Mouse (Mus musculus) intestine, embryonic 15.5 days (tissue): ENCODE results near the gene Reps2. TPM values are rescaled to one million over a fixed set of nuclear protein-coding genes. Genes with fewer than 3 reads are reported as not detected.

Experiments
- ATAC-seq: fragments of 200-750 bp; cut with Nextera tagmentation; 2 replicates; pipeline ENCODE4 v1.8.0; 2017; ENCODE audit warnings: moderate TSS enrichment, moderate library complexity
- H3K27ac ChIP-seq: fragments of 300-500 bp; sonication (generic); 2 replicates; pipeline ENCODE4 v1.5.1; 2015; ENCODE audit warnings: mild to moderate bottlenecking, inconsistent platforms
- H3K27me3 ChIP-seq: fragments of 300-500 bp; sonication (generic); replicated peaks from 2 replicates; pipeline ENCODE4 v1.6.1; 2015; ENCODE audit warnings: inconsistent platforms
- H3K36me3 ChIP-seq: fragments of 300-500 bp; sonication (generic); 2 replicates; pipeline ENCODE4 v1.6.1; 2015; ENCODE audit warnings: inconsistent platforms
- H3K4me1 ChIP-seq: fragments of 300-500 bp; sonication (generic); replicated peaks from 2 replicates; pipeline ENCODE4 v1.6.1; 2015; ENCODE audit warnings: inconsistent platforms
- H3K4me2 ChIP-seq: fragments of 300-500 bp; sonication (generic); replicated peaks from 2 replicates; pipeline ENCODE4 v1.6.1; 2015; ENCODE audit warnings: mild to moderate bottlenecking, inconsistent platforms
- H3K4me3 ChIP-seq: fragments of 300-500 bp; sonication (generic); replicated peaks from 2 replicates; pipeline ENCODE4 v1.5.1; 2015; ENCODE audit warnings: inconsistent platforms
- H3K9ac ChIP-seq: fragments of 300-500 bp; sonication (generic); 2 replicates; pipeline ENCODE4 v1.6.1; 2015; ENCODE audit warnings: inconsistent platforms
- H3K9me3 ChIP-seq: fragments of 300-500 bp; sonication (generic); 2 replicates; pipeline ENCODE4 v1.6.1; 2016; ENCODE audit warnings: inconsistent platforms
- WGBS: fragments of 180-500 bp; shearing (Covaris S2); methylation state at CpG from one replicate; pipeline ENCODE4 v1.1.7; 2015; 5-methylcytosine and 5-hydroxymethylcytosine counted together
- polyA plus RNA-seq: library from polyadenylated mRNA; unstranded; fragments of >200 nt; fragmentation: Nextera tagmentation; extraction: Ambion mirVana; gene quantifications from 2 replicates; pipeline ENCODE4 v1.2.1, GENCODE M21; 2015

Gene Reps2
- polyA plus RNA-seq, 1 experiment from 2014 or later, result 0.48 TPM

DNA sequence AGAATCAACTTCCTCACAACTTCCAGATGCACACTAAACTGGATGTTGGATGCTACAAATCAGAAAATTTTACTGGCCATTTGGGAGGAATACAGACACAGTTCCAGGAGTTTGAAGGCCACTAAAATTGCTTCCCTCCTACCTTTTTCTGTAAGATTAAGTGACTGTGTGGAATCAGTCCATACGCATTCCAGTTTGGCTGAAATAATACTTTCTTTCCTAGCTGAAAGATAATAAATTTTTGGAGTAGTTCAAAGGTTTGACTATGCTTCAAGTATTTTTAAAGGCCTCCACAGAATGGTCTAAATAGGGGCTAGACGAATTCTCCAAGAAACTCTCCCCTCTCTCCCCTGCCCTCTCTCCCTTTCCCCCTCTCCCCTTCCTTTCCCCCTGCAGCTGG lies 75.0 kb downstream of the Reps2 start:
- Histone ChIP-seq H3K4me2 (no peak overlapping the region), H3K9me3 (no peaks in the 10 kb centered on the region), H3K9ac (no peak overlapping the region), H3K4me1 (no peaks in the 10 kb centered on the region), H3K36me3 (no peaks in the 10 kb centered on the region), H3K27ac (no peak overlapping the region), H3K4me3 (no peak overlapping the region), H3K27me3 (no peaks in the 10 kb centered on the region)
- ATAC-seq, result no peak
- 68% methylated on average over 2 of the region's 2 CpGs for WGBS

DNA sequence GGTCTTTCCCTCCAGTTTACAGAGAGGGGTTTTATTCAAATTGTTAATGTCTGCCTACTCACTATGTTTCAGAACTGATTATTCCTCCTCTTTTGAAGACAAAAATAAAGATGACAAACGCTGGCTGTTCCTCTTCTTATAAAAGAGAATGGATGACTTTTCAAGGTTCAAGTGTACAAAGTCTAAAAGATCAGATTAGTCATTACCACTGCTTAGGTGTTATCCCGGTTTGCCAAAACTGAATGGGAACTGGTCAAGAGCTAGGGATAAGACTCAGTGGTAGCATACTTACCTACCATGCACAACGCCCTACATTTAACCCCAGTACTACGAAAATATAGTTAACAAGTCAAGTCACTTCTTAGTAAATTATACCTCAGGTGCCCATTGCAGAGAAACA lies 77.9 kb downstream of the Reps2 start:
- H3K9me3 ChIP-seq, result no peaks in the 10 kb centered on the region
- no peak overlapping the region for H3K4me3 ChIP-seq
- no peaks in the 10 kb centered on the region for H3K27me3 ChIP-seq
- H3K4me2 ChIP-seq, result no peak overlapping the region
- H3K4me1 ChIP-seq, result no peaks in the 10 kb centered on the region
- no peak overlapping the region for H3K9ac ChIP-seq
- no peaks in the 10 kb centered on the region for H3K36me3 ChIP-seq
- no peak overlapping the region for H3K27ac ChIP-seq
- WGBS, result 92% methylated on average over 4 of the region's 4 CpGs
- no peak for ATAC-seq

DNA sequence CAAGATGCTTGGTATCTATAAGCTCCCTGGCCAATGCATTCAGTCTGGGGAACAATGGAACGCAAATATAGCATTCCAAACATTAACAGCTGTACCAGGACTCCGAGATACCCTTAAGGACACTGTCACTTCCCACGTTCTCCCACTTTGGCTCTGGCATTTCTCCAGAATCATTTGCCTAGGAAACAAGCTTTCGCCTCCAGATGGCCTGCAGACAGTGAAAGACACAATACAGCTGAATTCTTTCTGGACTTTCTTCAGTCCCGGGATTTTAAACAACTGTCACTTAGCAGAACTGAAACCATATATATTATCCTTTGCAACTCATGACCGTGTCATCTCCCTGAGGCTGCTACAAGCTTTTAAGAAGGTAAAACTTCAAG lies 87.0 kb downstream of the Reps2 start:
- ATAC-seq, result 0 out of 2 replicates have a peak, but pooled peaks have one; percentile 39
- H3K9me3 ChIP-seq, result no peaks in the 10 kb centered on the region
- 0 out of 2 replicates have a peak, but pooled peaks cover 2% of the 10 kb centered on the region for H3K27me3 ChIP-seq
- no peak overlapping the region for H3K4me3 ChIP-seq
- no peaks in the 10 kb centered on the region for H3K4me1 ChIP-seq
- no peaks in the 10 kb centered on the region for H3K36me3 ChIP-seq
- 43% methylated on average over 6 of the region's 6 CpGs for WGBS
- H3K4me2 ChIP-seq, result no peak overlapping the region
- H3K9ac ChIP-seq, result no peak overlapping the region
- H3K27ac ChIP-seq, result no peak overlapping the region

DNA sequence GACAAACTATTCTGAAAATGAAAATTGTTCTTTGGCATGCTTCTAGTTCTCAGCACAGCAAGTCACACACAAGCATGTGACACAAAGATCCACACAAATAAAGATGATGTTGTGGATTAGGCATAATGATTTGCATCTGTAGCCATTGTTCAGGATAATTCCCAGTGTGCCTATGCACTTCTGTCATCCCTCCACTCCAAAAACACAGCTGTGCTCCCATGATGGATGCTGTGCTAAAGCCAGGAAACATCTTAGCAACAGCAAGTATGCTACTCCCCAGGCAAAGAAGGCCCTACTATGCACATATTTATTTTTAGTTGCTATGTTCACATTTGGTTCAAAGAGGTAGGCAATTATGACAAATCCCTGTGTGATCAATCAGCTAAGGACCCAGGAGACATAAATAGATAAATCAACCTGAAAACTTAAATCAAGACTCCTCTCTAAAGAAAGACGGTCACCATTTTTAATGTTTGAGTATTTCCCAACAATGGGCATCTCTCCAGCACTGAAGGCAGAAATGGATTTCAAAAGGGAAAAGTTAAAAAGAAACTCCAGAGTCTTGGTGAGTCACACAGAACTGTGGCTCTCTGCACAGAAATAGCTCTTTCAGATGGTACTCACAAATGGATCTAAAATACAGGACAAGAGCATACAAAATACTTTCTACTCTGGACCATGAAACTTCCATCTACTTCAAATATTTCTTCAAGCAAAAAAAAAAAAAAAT lies 87.6 kb downstream of the Reps2 start:
- Histone ChIP-seq H3K27ac (no peak overlapping the region), H3K9me3 (no peaks in the 10 kb centered on the region), H3K27me3 (0 out of 2 replicates have a peak, but pooled peaks cover 2% of the 10 kb centered on the region), H3K4me1 (no peaks in the 10 kb centered on the region), H3K36me3 (no peaks in the 10 kb centered on the region), H3K4me2 (no peak overlapping the region), H3K9ac (no peak overlapping the region), H3K4me3 (no peak overlapping the region)
- WGBS, result 58% methylated on average over 1 of the region's 1 CpGs
- ATAC-seq, result no peak

DNA sequence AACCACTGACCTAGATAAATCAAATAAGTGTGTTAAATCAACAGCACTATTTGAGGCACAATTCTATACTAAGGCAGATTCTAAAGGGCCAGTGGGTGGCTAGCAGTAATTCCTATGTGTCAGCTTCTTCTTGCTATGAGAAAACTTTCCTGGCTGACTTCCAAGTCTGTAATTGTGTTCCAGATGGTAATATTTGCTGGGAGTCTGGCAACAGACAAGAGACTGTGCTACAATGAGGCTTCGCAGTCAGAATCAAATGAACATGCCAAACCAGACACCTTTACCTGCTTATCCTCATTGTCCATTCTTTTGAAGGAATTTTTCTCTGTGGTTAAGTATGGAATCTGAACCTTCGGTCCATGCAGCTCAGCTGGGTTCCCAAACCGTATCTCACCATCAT lies 88.9 kb downstream of the Reps2 start:
- Histone ChIP-seq H3K36me3 (no peaks in the 10 kb centered on the region), H3K4me1 (no peaks in the 10 kb centered on the region), H3K9ac (no peak overlapping the region), H3K27me3 (0 out of 2 replicates have a peak, but pooled peaks cover 2% of the 10 kb centered on the region), H3K9me3 (no peaks in the 10 kb centered on the region), H3K4me2 (no peak overlapping the region), H3K27ac (no peak overlapping the region), H3K4me3 (no peak overlapping the region)
- ATAC-seq, result no peak
- 58% methylated on average over 3 of the region's 3 CpGs for WGBS

DNA sequence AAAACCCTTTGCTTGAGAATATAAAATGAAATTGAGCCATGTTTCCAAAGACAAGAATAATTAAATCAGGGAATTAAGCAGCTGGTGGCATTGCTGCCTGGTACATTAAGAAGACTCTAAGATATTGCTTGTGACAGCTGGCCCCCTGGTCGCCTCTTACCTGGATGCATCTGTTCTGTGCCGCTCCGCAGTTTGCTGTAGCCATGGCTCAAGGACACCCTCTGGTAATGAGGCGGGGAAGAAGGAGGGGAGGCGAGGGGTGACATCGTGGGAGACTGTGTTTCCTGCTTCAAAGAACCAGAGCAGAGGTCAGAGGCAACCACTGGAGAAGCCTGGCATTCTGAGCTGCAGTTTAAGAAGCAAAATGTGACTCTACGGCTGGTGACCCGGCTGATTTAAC lies 91.1 kb downstream of the Reps2 start:
- Histone ChIP-seq H3K9me3 (no peaks in the 10 kb centered on the region), H3K4me2 (no peak overlapping the region), H3K9ac (no peak overlapping the region), H3K27ac (no peak overlapping the region), H3K4me3 (no peak overlapping the region), H3K4me1 (no peaks in the 10 kb centered on the region), H3K27me3 (0 out of 2 replicates have a peak, but pooled peaks cover 2% of the 10 kb centered on the region), H3K36me3 (no peaks in the 10 kb centered on the region)
- ATAC-seq, result no peak
- 63% methylated on average over 8 of the region's 8 CpGs for WGBS

DNA sequence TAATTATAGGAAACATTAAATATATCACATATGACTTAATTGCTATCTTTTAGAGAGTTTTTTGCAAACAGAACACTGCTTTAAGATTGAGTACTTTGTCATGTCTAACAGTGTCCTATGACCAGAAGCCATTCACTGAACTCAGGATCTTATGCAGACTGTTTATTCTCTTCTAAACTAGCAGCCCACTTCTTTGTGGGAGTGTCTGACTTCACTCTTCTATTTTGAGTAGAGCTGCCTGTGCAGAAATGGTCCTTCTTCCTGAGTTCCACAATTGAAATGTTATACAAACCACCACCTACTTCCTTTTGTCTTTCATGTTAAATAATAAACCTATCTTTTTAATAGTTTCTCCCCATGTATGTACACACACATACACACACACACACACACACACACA lies 98.4 kb downstream of the Reps2 start:
- ATAC-seq, result no peak
- Histone ChIP-seq H3K4me1 (no peaks in the 10 kb centered on the region), H3K27ac (no peak overlapping the region), H3K4me3 (no peak overlapping the region), H3K36me3 (no peaks in the 10 kb centered on the region), H3K9me3 (no peaks in the 10 kb centered on the region), H3K4me2 (no peak overlapping the region), H3K27me3 (no peaks in the 10 kb centered on the region), H3K9ac (no peak overlapping the region)

DNA sequence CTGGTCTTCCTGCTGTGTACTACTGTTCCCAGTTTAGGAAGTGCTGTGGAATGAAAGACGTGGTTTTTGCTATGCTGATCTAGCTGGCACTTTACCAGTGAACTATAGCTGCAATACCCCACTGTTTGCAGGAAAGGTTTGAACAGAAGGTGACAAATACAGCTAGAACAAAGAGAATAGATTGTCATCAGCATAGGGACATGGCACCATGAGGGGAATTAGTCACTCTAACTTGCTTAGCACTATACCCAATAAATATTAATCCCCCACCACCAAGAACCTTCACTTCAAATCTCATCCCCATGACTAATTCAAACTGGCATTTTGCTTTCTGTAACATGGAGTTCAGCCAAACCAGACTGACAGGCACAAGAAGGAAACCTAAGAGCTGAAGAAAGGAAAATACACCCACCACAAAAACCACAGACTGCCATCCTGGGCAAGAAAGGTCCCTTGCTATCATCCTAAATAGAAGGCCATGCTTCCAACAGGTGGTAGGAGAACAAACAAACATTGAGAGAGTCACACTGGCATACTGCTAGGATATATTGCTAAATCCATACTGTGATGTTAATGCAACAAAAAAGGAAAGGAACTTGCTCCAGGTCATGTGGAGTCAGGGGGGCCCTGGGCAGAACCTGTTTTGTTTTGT lies 100.7 kb downstream of the Reps2 start:
- Histone ChIP-seq H3K27me3 (no peaks in the 10 kb centered on the region; the same call in 1 of the 2 replicates), H3K4me3 (no peak overlapping the region), H3K4me1 (no peaks in the 10 kb centered on the region), H3K27ac (no peak overlapping the region), H3K4me2 (no peak overlapping the region), H3K36me3 (no peaks in the 10 kb centered on the region), H3K9me3 (no peaks in the 10 kb centered on the region), H3K9ac (no peak overlapping the region)
- no peak for ATAC-seq
- 61% methylated on average over 1 of the region's 1 CpGs for WGBS

DNA sequence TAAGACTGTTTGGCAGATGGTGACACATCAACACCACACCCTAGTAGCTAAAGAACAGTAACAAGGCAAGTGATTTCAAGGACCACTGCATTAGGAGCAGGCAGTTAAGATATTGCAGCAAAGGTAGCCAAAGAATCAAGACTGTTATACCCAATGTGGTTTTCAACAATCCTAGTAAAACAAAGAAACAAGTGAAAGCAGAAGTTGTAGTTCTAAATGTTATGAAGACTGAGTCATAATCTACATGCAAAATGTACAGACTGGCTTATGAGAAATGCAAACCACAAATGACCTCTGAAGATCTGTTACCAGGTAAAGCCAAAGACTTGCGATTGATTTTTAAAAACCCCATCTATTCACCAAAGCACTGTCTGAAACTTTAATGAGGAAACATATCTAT lies 101.5 kb downstream of the Reps2 start:
- no peak for ATAC-seq
- no peak overlapping the region for H3K4me3 ChIP-seq
- 83% methylated on average over 1 of the region's 1 CpGs for WGBS

DNA sequence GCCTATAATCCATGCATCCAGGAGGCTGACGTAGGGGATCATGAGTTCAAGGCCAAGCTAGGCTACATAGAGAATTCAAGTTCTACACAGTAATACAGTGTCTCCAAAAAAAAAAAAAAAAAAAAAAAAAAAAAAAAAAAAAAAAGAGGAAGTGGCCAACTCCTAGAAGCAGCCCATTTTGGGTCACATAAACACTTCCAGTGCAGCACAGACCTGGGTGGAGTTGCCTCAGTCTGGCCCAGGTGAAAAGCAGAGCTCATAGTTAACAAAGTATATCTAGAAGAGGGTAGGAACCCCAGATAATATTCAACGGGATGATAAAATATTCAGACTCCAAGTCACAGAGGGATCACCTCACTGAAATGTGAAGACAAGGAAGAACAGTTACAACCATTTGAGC lies 112.4 kb downstream of the Reps2 start:
- no peak for ATAC-seq
- Histone ChIP-seq H3K9ac (no peak overlapping the region), H3K4me2 (no peak overlapping the region), H3K4me1 (no peaks in the 10 kb centered on the region), H3K36me3 (no peaks in the 10 kb centered on the region), H3K4me3 (no peak overlapping the region), H3K9me3 (no peaks in the 10 kb centered on the region), H3K27ac (no peak overlapping the region), H3K27me3 (no peaks in the 10 kb centered on the region; the same call in 1 of the 2 replicates)
- 96% methylated on average over 2 of the region's 2 CpGs for WGBS

More for the DNA sequence above, 101.5 kb downstream of the Reps2 start:
- Histone ChIP-seq H3K27me3 (no peaks in the 10 kb centered on the region; the same call in 1 of the 2 replicates), H3K9ac (no peak overlapping the region), H3K4me1 (no peaks in the 10 kb centered on the region), H3K4me2 (no peak overlapping the region), H3K9me3 (no peaks in the 10 kb centered on the region), H3K36me3 (no peaks in the 10 kb centered on the region), H3K27ac (no peak overlapping the region)

DNA sequence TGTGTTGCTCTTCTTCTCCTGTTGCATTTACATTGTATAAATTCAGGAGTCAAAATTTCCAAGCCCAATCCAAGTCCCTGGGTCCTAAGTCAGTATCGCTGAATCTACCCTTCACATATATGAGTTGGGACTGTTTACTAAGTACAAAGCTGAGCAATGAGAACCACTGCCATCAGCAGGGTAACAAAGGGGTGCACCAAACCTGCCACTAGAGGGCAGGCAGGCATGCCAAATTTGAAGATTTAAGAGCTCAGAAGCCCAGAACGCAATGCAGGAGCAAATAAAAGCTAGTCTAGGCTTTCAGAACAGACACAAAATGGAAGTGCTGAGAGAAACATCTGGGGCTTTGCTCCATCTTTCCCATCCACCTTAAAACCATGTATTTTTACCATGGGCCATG lies 116.2 kb downstream of the Reps2 start:
- H3K9me3 ChIP-seq, result no peaks in the 10 kb centered on the region
- no peaks in the 10 kb centered on the region; the same call in 1 of the 2 replicates for H3K27me3 ChIP-seq
- no peak overlapping the region for H3K4me2 ChIP-seq
- H3K36me3 ChIP-seq, result no peaks in the 10 kb centered on the region
- H3K9ac ChIP-seq, result no peak overlapping the region
- ATAC-seq, result no peak
- no peaks in the 10 kb centered on the region for H3K4me1 ChIP-seq
- 45% methylated on average over 2 of the region's 2 CpGs for WGBS
- no peak overlapping the region for H3K27ac ChIP-seq
- no peak overlapping the region for H3K4me3 ChIP-seq

DNA sequence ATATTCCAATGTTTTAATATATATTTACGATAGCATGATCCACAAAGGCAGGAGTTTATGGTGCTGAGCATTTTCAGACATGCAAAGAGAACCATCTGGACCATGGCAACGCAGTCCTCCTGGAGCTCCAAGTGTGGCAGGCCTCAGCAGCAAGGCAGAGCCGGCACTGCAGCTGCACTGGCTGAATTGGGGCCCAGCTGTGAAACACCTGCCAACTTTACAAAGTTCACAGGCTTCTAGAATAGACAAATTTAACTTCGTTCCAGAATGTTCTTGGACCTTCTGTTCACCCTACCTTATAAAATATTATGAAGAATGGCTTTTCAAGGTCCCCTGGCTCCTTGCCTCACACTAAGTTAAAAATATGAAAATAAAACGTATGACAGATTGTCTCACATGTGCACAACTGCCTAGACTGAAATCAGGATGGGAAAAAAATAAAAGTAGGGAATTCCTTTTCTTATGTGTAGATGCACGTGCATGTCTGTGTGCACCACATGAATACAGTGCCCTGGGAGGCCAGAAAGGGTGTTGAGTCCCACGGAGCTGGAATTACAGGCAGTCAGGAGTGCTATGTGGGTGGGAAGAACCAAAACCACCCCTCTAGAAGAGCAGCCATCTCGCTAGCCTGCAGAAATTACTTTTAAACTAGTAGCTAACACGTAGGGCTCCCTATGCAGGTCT lies 121.5 kb downstream of the Reps2 start:
- Histone ChIP-seq H3K4me1 (no peaks in the 10 kb centered on the region), H3K4me2 (no peak overlapping the region), H3K9me3 (no peaks in the 10 kb centered on the region), H3K36me3 (no peaks in the 10 kb centered on the region), H3K4me3 (no peak overlapping the region), H3K9ac (no peak overlapping the region), H3K27ac (no peak overlapping the region), H3K27me3 (no peaks in the 10 kb centered on the region)
- ATAC-seq, result peak; percentile 71
- 46% methylated on average over 9 of the region's 9 CpGs for WGBS
